Mouse (Mus musculus): ENCODE results near the gene Barhl1. TPM values are rescaled to one million over a fixed set of nuclear protein-coding genes. Genes with fewer than 3 reads are reported as not detected.

Gene Barhl1
- polyA plus RNA-seq, 2 experiments: not detected

- ATAC-seq (ENCODE audit: insufficient read depth) (no peak), DNase-seq (ENCODE audit: low read depth in 3 of 3, low spot score in 3 of 3) (no peak)
- Histone ChIP-seq H3K4me2 (ENCODE audit: low read depth) (no peak overlapping the region), H3K4me1 (replicated peaks; ENCODE audit: control insufficient read depth in 2 of 2, insufficient read depth in 2 of 2, low read length in 1 of 2) (no peaks in the 10 kb centered on the region), H3K4me3 (ENCODE audit: insufficient read depth in 1 of 2, low read depth in 2 of 2, low read length in 2 of 2) (no peak overlapping the region), H3K9me3 (ENCODE audit: control insufficient read depth, low read length) (no peaks in the 10 kb centered on the region), H3K27me3 (ENCODE audit: control insufficient read depth, insufficient read depth, low read length) (peaks cover 80% of the 10 kb centered on the region), H3K9ac (replicated peaks) (no peak overlapping the region), H3K27ac (no peak overlapping the region), H3K36me3 (replicated peaks; ENCODE audit: control insufficient read depth, insufficient read depth, low read depth) (no peaks in the 10 kb centered on the region)
- 10% methylated on average over 11 of the region's 11 CpGs for WGBS (ENCODE audit: insufficient replicate concordance)
- TF ChIP-seq CTCF (IDR thresholded peaks at IDR 0.05; ENCODE audit: low read depth) (no peak), EP300 (IDR thresholded peaks at IDR 0.05; ENCODE audit: low read depth) (no peak)
Observed at GRCm38 (mm10) chr2:28917156-28917517, 669 bp upstream of the Barhl1 start.

DNA sequence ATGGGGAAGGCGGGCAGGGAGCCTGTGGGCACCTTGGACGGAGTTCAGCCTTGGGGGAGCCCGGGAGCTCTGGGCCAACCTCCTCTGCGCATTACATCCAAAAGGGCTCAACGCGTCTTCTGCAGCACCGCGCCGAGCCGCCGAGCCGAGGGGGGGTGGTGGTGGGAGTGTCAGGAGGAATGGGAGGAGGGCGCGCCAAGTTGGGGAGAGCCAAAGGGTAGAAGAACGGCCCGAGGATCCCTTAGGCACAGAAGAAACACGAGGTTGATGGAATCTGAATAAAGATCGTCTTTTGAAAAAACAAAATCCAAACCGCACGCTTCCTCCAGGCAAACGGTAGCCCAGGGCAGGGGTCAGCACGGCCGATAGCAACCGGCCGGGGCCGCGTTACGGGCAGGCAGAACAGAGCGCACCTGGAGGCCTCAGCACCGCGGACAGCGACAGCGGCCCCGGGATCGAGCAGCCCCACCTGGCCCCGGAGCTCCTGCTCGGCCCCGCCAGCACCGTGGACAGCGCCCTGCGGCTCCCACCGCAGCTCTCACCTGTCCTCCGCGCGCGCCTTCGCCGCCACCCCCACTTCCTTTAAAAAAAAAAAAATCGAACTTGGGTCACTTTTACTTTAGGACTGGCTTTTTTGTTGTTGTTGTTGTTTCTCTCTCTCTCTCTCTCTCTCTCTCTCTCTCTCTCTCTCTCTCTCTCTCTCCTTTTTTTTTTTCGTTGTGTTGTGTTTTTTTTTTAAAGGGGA, 528 bp downstream of the Barhl1 start:
- 1% methylated on average over 50 of the region's 50 CpGs for WGBS (ENCODE audit: insufficient replicate concordance)
- Histone ChIP-seq H3K4me2 (ENCODE audit: low read depth) (no peak overlapping the region), H3K9me3 (ENCODE audit: control insufficient read depth, low read length) (no peaks in the 10 kb centered on the region), H3K4me3 (ENCODE audit: insufficient read depth in 1 of 2, low read depth in 2 of 2, low read length in 2 of 2) (no peak overlapping the region), H3K9ac (replicated peaks) (no peak overlapping the region), H3K27ac (no peak overlapping the region), H3K4me1 (replicated peaks; ENCODE audit: control insufficient read depth in 2 of 2, insufficient read depth in 2 of 2, low read length in 1 of 2) (no peaks in the 10 kb centered on the region), H3K27me3 (ENCODE audit: control insufficient read depth, insufficient read depth, low read length) (peaks cover 92% of the 10 kb centered on the region), H3K36me3 (replicated peaks; ENCODE audit: control insufficient read depth, insufficient read depth, low read depth) (no peaks in the 10 kb centered on the region)
- TF ChIP-seq CTCF (IDR thresholded peaks at IDR 0.05; ENCODE audit: low read depth) (no peak), EP300 (IDR thresholded peaks at IDR 0.05; ENCODE audit: low read depth) (no peak)
- DNase-seq (ENCODE audit: low read depth in 3 of 3, low spot score in 3 of 3) (peak; percentile 18 to 28 (median 19)), ATAC-seq (ENCODE audit: insufficient read depth) (peak; percentile 45; the same call in 1 of the 2 replicates)

DNA sequence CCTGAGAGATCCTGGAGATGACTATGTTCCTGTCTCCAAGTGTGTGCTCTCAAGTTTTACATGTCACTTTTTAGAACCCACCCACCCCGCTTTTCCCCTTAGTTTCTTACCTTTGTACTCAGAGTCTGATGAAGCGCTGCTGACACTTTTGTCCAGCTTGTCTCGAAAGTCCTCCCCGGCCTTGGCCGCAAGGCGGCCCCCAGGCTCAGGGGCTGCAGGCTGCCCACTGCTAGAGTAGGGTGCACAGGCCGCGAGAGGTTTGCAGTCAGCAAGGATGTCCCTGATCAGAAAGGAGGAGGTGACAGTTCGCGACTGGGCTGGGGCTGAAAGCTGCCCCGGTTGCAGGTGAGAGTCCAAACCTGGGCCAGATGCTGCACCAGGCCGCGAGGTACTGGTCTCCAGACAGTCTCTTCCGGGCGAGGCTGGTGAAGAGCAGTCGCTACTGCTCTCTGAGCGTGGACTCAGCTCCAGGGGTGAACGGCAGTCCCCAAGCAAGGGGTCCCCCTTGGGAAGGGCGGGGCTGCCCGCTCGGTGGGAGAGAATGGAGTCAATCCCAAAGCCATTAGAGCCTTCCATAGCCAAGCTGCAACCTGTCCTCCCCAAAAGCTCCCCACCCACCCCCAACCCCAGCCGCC, 1.2 kb downstream of the Barhl1 start:
- WGBS (ENCODE audit: insufficient replicate concordance): 7% methylated on average over 22 of the region's 22 CpGs
- no peak for DNase-seq (ENCODE audit: low read depth in 3 of 3, low spot score in 3 of 3)
- no peaks in the 10 kb centered on the region for H3K4me1 ChIP-seq (replicated peaks; ENCODE audit: control insufficient read depth in 2 of 2, insufficient read depth in 2 of 2, low read length in 1 of 2)
- no peaks in the 10 kb centered on the region for H3K36me3 ChIP-seq (replicated peaks; ENCODE audit: control insufficient read depth, insufficient read depth, low read depth)
- H3K27ac ChIP-seq: no peak overlapping the region
- H3K9ac ChIP-seq (replicated peaks): no peak overlapping the region
- H3K9me3 ChIP-seq (ENCODE audit: control insufficient read depth, low read length): no peaks in the 10 kb centered on the region
- TF ChIP-seq EP300 (IDR thresholded peaks at IDR 0.05; ENCODE audit: low read depth) (no peak), CTCF (IDR thresholded peaks at IDR 0.05; ENCODE audit: low read depth) (no peak)
- H3K4me3 ChIP-seq (ENCODE audit: insufficient read depth in 1 of 2, low read depth in 2 of 2, low read length in 2 of 2): no peak overlapping the region
- ATAC-seq (ENCODE audit: insufficient read depth): no peak
- H3K4me2 ChIP-seq (ENCODE audit: low read depth): no peak overlapping the region
- peaks cover 96% of the 10 kb centered on the region for H3K27me3 ChIP-seq (ENCODE audit: control insufficient read depth, insufficient read depth, low read length)

DNA sequence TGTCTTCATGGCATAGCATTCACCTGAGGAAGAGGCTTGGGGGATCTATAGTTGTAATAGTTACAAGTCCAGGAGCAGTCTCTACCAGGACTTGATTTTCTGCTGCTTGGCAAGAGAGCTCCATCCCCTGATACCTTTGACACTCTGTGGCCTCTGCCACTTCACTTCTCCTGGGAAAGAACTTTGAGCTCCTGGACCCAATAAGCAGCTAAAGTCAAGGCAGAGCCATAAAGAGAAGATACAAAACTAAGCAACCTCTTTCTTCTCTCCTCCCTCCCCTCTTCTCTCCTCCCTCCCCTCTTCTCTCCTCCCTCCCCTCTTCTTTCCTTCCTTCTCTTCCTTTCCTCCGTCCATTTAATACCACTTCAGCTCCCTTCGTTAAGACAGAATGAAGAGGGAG, 2.3 kb downstream of the Barhl1 start:
- ATAC-seq (ENCODE audit: insufficient read depth) (no peak), DNase-seq (ENCODE audit: low read depth in 3 of 3, low spot score in 3 of 3) (no peak)
- H3K4me2 ChIP-seq (ENCODE audit: low read depth): no peak overlapping the region
- 5% methylated on average over 2 of the region's 2 CpGs for WGBS (ENCODE audit: insufficient replicate concordance)
- H3K4me1 ChIP-seq (replicated peaks; ENCODE audit: control insufficient read depth in 2 of 2, insufficient read depth in 2 of 2, low read length in 1 of 2): no peaks in the 10 kb centered on the region
- no peak for TF ChIP-seq EP300 (IDR thresholded peaks at IDR 0.05; ENCODE audit: low read depth)
- no peak for TF ChIP-seq CTCF (IDR thresholded peaks at IDR 0.05; ENCODE audit: low read depth)
- no peak overlapping the region for H3K27ac ChIP-seq
- peaks cover 100% of the 10 kb centered on the region for H3K27me3 ChIP-seq (ENCODE audit: control insufficient read depth, insufficient read depth, low read length)
- H3K9me3 ChIP-seq (ENCODE audit: control insufficient read depth, low read length): no peaks in the 10 kb centered on the region
- H3K36me3 ChIP-seq (replicated peaks; ENCODE audit: control insufficient read depth, insufficient read depth, low read depth): no peaks in the 10 kb centered on the region
- H3K4me3 ChIP-seq (ENCODE audit: insufficient read depth in 1 of 2, low read depth in 2 of 2, low read length in 2 of 2): no peak overlapping the region
- no peak overlapping the region for H3K9ac ChIP-seq (replicated peaks)

GRCm38 (mm10) chr2:28912961-28913360, 3.5 kb downstream of the Barhl1 start:
- DNase-seq (ENCODE audit: low read depth in 3 of 3, low spot score in 3 of 3) (no peak), ATAC-seq (ENCODE audit: insufficient read depth) (no peak)
- no peak overlapping the region for H3K4me3 ChIP-seq (ENCODE audit: insufficient read depth in 1 of 2, low read depth in 2 of 2, low read length in 2 of 2)
- no peaks in the 10 kb centered on the region for H3K36me3 ChIP-seq (replicated peaks; ENCODE audit: control insufficient read depth, insufficient read depth, low read depth)
- peaks cover 100% of the 10 kb centered on the region for H3K27me3 ChIP-seq (ENCODE audit: control insufficient read depth, insufficient read depth, low read length)
- 5% methylated on average over 4 of the region's 4 CpGs for WGBS (ENCODE audit: insufficient replicate concordance)
- H3K9me3 ChIP-seq (ENCODE audit: control insufficient read depth, low read length): no peaks in the 10 kb centered on the region
- H3K4me1 ChIP-seq (replicated peaks; ENCODE audit: control insufficient read depth in 2 of 2, insufficient read depth in 2 of 2, low read length in 1 of 2): no peaks in the 10 kb centered on the region
- TF ChIP-seq CTCF (IDR thresholded peaks at IDR 0.05; ENCODE audit: low read depth): no peak
- no peak for TF ChIP-seq EP300 (IDR thresholded peaks at IDR 0.05; ENCODE audit: low read depth)
- no peak overlapping the region for H3K27ac ChIP-seq
- no peak overlapping the region for H3K9ac ChIP-seq (replicated peaks)
- no peak overlapping the region for H3K4me2 ChIP-seq (ENCODE audit: low read depth)
